Mouse (Mus musculus) kidney, adult 11 months (tissue): Measurements from ENCODE around the gene Wnt3a.
A peak's percentile ranks its signal among the peaks of the same experiment; 100 is the strongest.
"Not testable (repeated sequence)": the region's sequence is repeated elsewhere in the genome, so short reads cannot be mapped to it uniquely, and the experiment has no call there.

Experiments
- DNase-seq: peaks from one replicate; pipeline ENCODE4 v3.0.0; 2022

The Wnt3a gene

GRCm38 (mm10) chr11:59216955-59217354, 73.6 kb downstream of the Wnt3a start:
- DNase-seq, result no peak

- DNase-seq, result no peak
Observed at GRCm38 (mm10) chr11:59212892-59213494, 77.6 kb downstream of the Wnt3a start.

- DNase-seq, result not testable (repeated sequence)
Observed at GRCm38 (mm10) chr11:59212320-59212719, 78.2 kb downstream of the Wnt3a start.

- not testable (repeated sequence) for DNase-seq
Observed at GRCm38 (mm10) chr11:59211561-59211960, 79.0 kb downstream of the Wnt3a start.

- DNase-seq, result no peak
Observed at GRCm38 (mm10) chr11:59210020-59210419, 80.5 kb downstream of the Wnt3a start.

- no peak for DNase-seq
Observed at GRCm38 (mm10) chr11:59209580-59209979, 81.0 kb downstream of the Wnt3a start.

- DNase-seq, result peak; percentile 79
Observed at GRCm38 (mm10) chr11:59209003-59209441, 81.5 kb downstream of the Wnt3a start.

GRCm38 (mm10) chr11:59208153-59208831, 82.3 kb downstream of the Wnt3a start, which contains the start of gene 2310033P09Rik:
Gene 2310033P09Rik, plus strand, starts transcription at chr11:59208321.
- peak; percentile 92 for DNase-seq

GRCm38 (mm10) chr11:59202081-59202995, 88.2 kb downstream of the Wnt3a start, which contains the start of gene Mrpl55:
Gene Mrpl55, plus strand, starts transcription at chr11:59202486.
- peak; percentile 89 for DNase-seq

- no peak for DNase-seq
Observed at GRCm38 (mm10) chr11:59201216-59202002, 89.1 kb downstream of the Wnt3a start.
